ENCODE assay signal across 29 mouse cellular contexts in the genomic region with DNA sequence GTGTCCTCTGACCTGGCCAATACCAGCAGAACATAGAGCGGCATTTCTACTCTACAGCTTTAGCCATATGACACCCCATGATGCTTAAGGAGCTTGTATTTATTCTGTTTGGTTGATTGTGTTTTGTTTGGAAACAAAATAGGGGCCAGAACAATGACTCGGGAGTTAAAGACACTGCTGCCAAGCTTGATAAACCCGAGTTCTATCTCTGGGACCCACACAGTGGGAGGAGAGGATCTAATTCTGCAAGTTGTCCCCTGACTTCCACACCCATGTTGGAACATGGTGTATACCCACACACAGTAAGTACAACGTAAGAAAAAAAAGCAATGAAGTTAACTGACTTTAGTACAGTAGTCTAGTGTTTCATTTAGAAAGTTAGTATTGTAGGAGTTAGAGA. TPM values are rescaled to one million over a fixed set of nuclear protein-coding genes. Genes with fewer than 3 reads are reported as not detected.
A peak's percentile ranks its signal among the peaks of the same experiment; 100 is the strongest.
DNase-seq lines count a peak whose midpoint lies in the region; ATAC-seq and TF ChIP-seq lines count a peak whose summit lies in the region.
"Had no signal": no experiment of that assay in that cellular context is flagged by ENCODE, and none has a peak within 500 bp of the region (broad histone marks: within the 10 kb centered on the region; RNA-seq: fewer than 3 reads in every experiment).

No protein-coding gene starts in this region.

- peak; percentile 80; the same call in 1 of the 2 replicates for ATAC-seq in heart, embryonic 11.5 days (replicated peaks; ENCODE audit: insufficient number of reproducible peaks, low FRiP score, low TSS enrichment)
- peak; percentile 90 for ATAC-seq in liver, embryonic 13.5 days (ENCODE audit: low read depth)
- ATAC-seq in megakaryocyte progenitor cell, adult 5-6 weeks (replicated peaks; ENCODE audit: poor library complexity), result peak; percentile 73
- ATAC-seq in forebrain, postnatal 0 days, result no peak
- ATAC-seq: forebrain, embryonic 16.5 days; hindbrain, postnatal 0 days; intestine, embryonic 15.5 days; midbrain, embryonic 16.5 days had no signal

- 71% methylated on average over 4 of the region's 4 CpGs for WGBS in heart, embryonic 11.5 days (ENCODE audit: insufficient replicate concordance)
- WGBS in liver, embryonic 13.5 days (ENCODE audit: insufficient replicate concordance), result 25% methylated on average over 4 of the region's 4 CpGs
- 83% methylated on average over 4 of the region's 4 CpGs for WGBS in forebrain, postnatal 0 days

- H3K36me3 ChIP-seq in heart, embryonic 11.5 days (ENCODE audit: control insufficient read depth, insufficient read depth, low read length), result no peaks in the 10 kb centered on the region
- peaks cover 92% of the 10 kb centered on the region for H3K36me3 ChIP-seq in erythroblast, embryonic 14.5 days (ENCODE audit: control insufficient read depth)
- peaks cover 55% of the 10 kb centered on the region for H3K36me3 ChIP-seq in liver, embryonic 13.5 days
- peaks cover 14% of the 10 kb centered on the region for H3K36me3 ChIP-seq in forebrain, postnatal 0 days (ENCODE audit: insufficient read depth)
- H3K36me3 ChIP-seq: intestine, embryonic 15.5 days had no signal

- no peaks in the 10 kb centered on the region for H3K9me3 ChIP-seq in heart, embryonic 11.5 days (replicated peaks; ENCODE audit: control insufficient read depth, low read length)
- H3K9me3 ChIP-seq in erythroblast, embryonic 14.5 days (ENCODE audit: control insufficient read depth, low read length), result no peaks in the 10 kb centered on the region
- no peaks in the 10 kb centered on the region for H3K9me3 ChIP-seq in liver, embryonic 13.5 days (replicated peaks)
- no peaks in the 10 kb centered on the region for H3K9me3 ChIP-seq in forebrain, postnatal 0 days (ENCODE audit: low read length)
- H3K9me3 ChIP-seq: heart, embryonic 15.5 days; hindbrain, embryonic 12.5 days; intestine, embryonic 15.5 days had no signal

- TF ChIP-seq CTCF in forebrain, postnatal 0 days (IDR thresholded peaks at IDR 0.05; ENCODE audit: low read depth), result no peak

- H3K4me3 ChIP-seq in heart, embryonic 11.5 days (ENCODE audit: low read depth, low read length), result no peak overlapping the region
- peak overlapping the region; percentile 13 for H3K4me3 ChIP-seq in erythroblast, embryonic 14.5 days (replicated peaks)
- no peak overlapping the region for H3K4me3 ChIP-seq in liver, embryonic 13.5 days (replicated peaks)
- no peak overlapping the region for H3K4me3 ChIP-seq in forebrain, postnatal 0 days (ENCODE audit: low read depth, low read length)
- H3K4me3 ChIP-seq: heart, embryonic 15.5 days; hindbrain, embryonic 12.5 days; intestine, embryonic 15.5 days; layer of hippocampus, adult 2 months had no signal

- no peak overlapping the region for H3K4me2 ChIP-seq in heart, embryonic 11.5 days
- H3K4me2 ChIP-seq in liver, embryonic 13.5 days, result peak overlapping the region; percentile 51
- no peak overlapping the region for H3K4me2 ChIP-seq in forebrain, postnatal 0 days (ENCODE audit: low read depth)
- H3K4me2 ChIP-seq: heart, embryonic 15.5 days; hindbrain, embryonic 12.5 days; intestine, embryonic 15.5 days; midbrain, embryonic 11.5 days had no signal

- no peaks in the 10 kb centered on the region for H3K27me3 ChIP-seq in heart, embryonic 11.5 days (ENCODE audit: control insufficient read depth, insufficient read depth, low read length)
- no peaks in the 10 kb centered on the region for H3K27me3 ChIP-seq in erythroblast, embryonic 14.5 days (ENCODE audit: control insufficient read depth)
- H3K27me3 ChIP-seq in liver, embryonic 13.5 days, result no peaks in the 10 kb centered on the region
- H3K27me3 ChIP-seq in forebrain, postnatal 0 days (ENCODE audit: insufficient read depth, low read length), result no peaks in the 10 kb centered on the region
- H3K27me3 ChIP-seq: heart, embryonic 15.5 days; hindbrain, embryonic 12.5 days; intestine, embryonic 15.5 days had no signal

- DNase-seq in heart, adult 11 months, result no peak
- DNase-seq in liver, embryonic 13.5 days, result peak; percentile 66
- DNase-seq in urinary bladder, postnatal 4 days (ENCODE audit: low spot score in 2 of 2), result no peak
- DNase-seq in forebrain, postnatal 0 days, result no peak
- no peak for DNase-seq in adrenal gland, adult 8-10 months
- DNase-seq: adrenal gland, postnatal 36 days; cerebellum, adult 8-10 months; cerebellum, postnatal 25 days; kidney, adult 2 months; kidney, postnatal 36 days; lung, postnatal 4 days; thymus, adult 18-20 months; thymus, postnatal 4 days had no signal

- H3K9ac ChIP-seq in heart, embryonic 11.5 days (ENCODE audit: low read depth, low read length), result no peak overlapping the region
- peak overlapping the region; percentile 64 for H3K9ac ChIP-seq in liver, embryonic 13.5 days
- no peak overlapping the region for H3K9ac ChIP-seq in forebrain, postnatal 0 days
- H3K9ac ChIP-seq: heart, embryonic 15.5 days; hindbrain, embryonic 12.5 days; intestine, embryonic 15.5 days had no signal

- H3K4me1 ChIP-seq in heart, embryonic 11.5 days (ENCODE audit: control insufficient read depth, insufficient read depth, low read length), result peaks cover 6% of the 10 kb centered on the region; the same call in 1 of the 2 replicates
- peaks cover 91% of the 10 kb centered on the region for H3K4me1 ChIP-seq in erythroblast, embryonic 14.5 days (ENCODE audit: control insufficient read depth)
- H3K4me1 ChIP-seq in liver, embryonic 13.5 days (replicated peaks), result peaks cover 95% of the 10 kb centered on the region
- H3K4me1 ChIP-seq in forebrain, postnatal 0 days (ENCODE audit: insufficient read depth), result no peaks in the 10 kb centered on the region
- H3K4me1 ChIP-seq: hindbrain, embryonic 12.5 days had no signal

- no peak overlapping the region for H3K27ac ChIP-seq in heart, embryonic 11.5 days (ENCODE audit: low read depth, low read length)
- peak overlapping the region; percentile 94 for H3K27ac ChIP-seq in liver, embryonic 13.5 days
- no peak overlapping the region for H3K27ac ChIP-seq in forebrain, postnatal 0 days (ENCODE audit: low read depth, low read length)
- H3K27ac ChIP-seq: heart, embryonic 15.5 days; hindbrain, embryonic 12.5 days; hindbrain, postnatal 0 days; intestine, embryonic 15.5 days; layer of hippocampus, adult 2 months; stomach, postnatal 0 days had no signal

RNA-seq across cellular contexts. Expression of a gene that starts 16.2 kb away (rescaled TPM):
- 47.6 and 57.9 TPM in 2 replicates for polyA plus RNA-seq in heart, embryonic 11.5 days (2014; fragmentation: Nextera tagmentation; extraction: Ambion mirVana)
- polyA plus RNA-seq in erythroblast, embryonic 14.5 days (2012), result 17.5 and 18.7 TPM in 2 replicates
- 77.1 and 95.0 TPM in 2 replicates for polyA plus RNA-seq in liver, embryonic 13.5 days (2015; fragmentation: Nextera tagmentation; extraction: Ambion mirVana)
- total RNA-seq in megakaryocyte progenitor cell, adult 5-6 weeks (2015), result 29.3 and 36.5 TPM in 2 replicates
- total RNA-seq in megakaryocyte progenitor cell, adult 5-6 weeks (2017), result 39.2 and 41.6 TPM in 2 replicates
- total RNA-seq in forebrain, postnatal 0 days (2014; rRNA removed), result 84.7 and 95.6 TPM in 2 replicates
- polyA plus RNA-seq in forebrain, postnatal 0 days (2015; fragmentation: Nextera tagmentation; extraction: Ambion mirVana), result 64.8 and 78.8 TPM in 2 replicates
- total RNA-seq in adrenal gland, adult 8-10 months (2022), result 10 to 100 TPM; 67.4 to 83.9 (median 73.4) TPM

RNA-seq across cellular contexts. Expression of a gene that starts 55.0 kb away (rescaled TPM):
- 0.43 and 0.97 TPM in 2 replicates for polyA plus RNA-seq in heart, embryonic 11.5 days (2014; fragmentation: Nextera tagmentation; extraction: Ambion mirVana)
- 0.01 and 0.02 TPM in 2 replicates for polyA plus RNA-seq in erythroblast, embryonic 14.5 days (2012)
- polyA plus RNA-seq in liver, embryonic 13.5 days (2015; fragmentation: Nextera tagmentation; extraction: Ambion mirVana), result 0.27 and 0.34 TPM in 2 replicates
- total RNA-seq in megakaryocyte progenitor cell, adult 5-6 weeks (2015), result 4.6 and 8.0 TPM in 2 replicates
- 3.5 and 6.0 TPM in 2 replicates for total RNA-seq in megakaryocyte progenitor cell, adult 5-6 weeks (2017)
- 2.7 and 3.3 TPM in 2 replicates for total RNA-seq in forebrain, postnatal 0 days (2014; rRNA removed)
- 2.2 and 3.3 TPM in 2 replicates for polyA plus RNA-seq in forebrain, postnatal 0 days (2015; fragmentation: Nextera tagmentation; extraction: Ambion mirVana)
- 1 to 10 TPM; 1.8 to 2.7 (median 2.3) TPM for total RNA-seq in adrenal gland, adult 8-10 months (2022)
- total RNA-seq: gastrocnemius, adult 8-10 months; heart, adult 8-10 months; heart, postnatal 25 days had no signal
- polyA plus RNA-seq: liver, adult 2 months had no signal

RNA-seq across cellular contexts. Expression of a gene that starts 55.1 kb away (rescaled TPM):
- polyA plus RNA-seq in heart, embryonic 11.5 days (2014; fragmentation: Nextera tagmentation; extraction: Ambion mirVana), result 0.92 and 1.1 TPM in 2 replicates
- polyA plus RNA-seq in erythroblast, embryonic 14.5 days (2012), result not detected in 2 replicates
- 0.42 and 0.50 TPM in 2 replicates for polyA plus RNA-seq in liver, embryonic 13.5 days (2015; fragmentation: Nextera tagmentation; extraction: Ambion mirVana)
- not detected in 2 replicates for total RNA-seq in megakaryocyte progenitor cell, adult 5-6 weeks (2015)
- total RNA-seq in megakaryocyte progenitor cell, adult 5-6 weeks (2017), result not detected in 2 replicates
- total RNA-seq in forebrain, postnatal 0 days (2014; rRNA removed), result 2.3 and 6.8 TPM in 2 replicates
- 4.5 and 5.3 TPM in 2 replicates for polyA plus RNA-seq in forebrain, postnatal 0 days (2015; fragmentation: Nextera tagmentation; extraction: Ambion mirVana)
- total RNA-seq in adrenal gland, adult 8-10 months (2022), result under 1 TPM; 0.42 to 0.95 (median 0.59) TPM
- total RNA-seq: gastrocnemius, adult 8-10 months; liver, adult 2 months had no signal
